Mouse (Mus musculus) limb, embryonic 13.5 days (tissue): ENCODE measurements around the gene Nsf. TPM values are rescaled to one million over a fixed set of nuclear protein-coding genes. Genes with fewer than 3 reads are reported as not detected.

Experiments
- ATAC-seq: fragments of 200-750 bp; cut with Nextera tagmentation; 2 replicates; pipeline ENCODE4 v1.8.0; 2017; ENCODE audit warnings: low read depth, moderate number of reproducible peaks, moderate TSS enrichment; ENCODE audit not compliant: low FRiP score
- H3K27ac ChIP-seq: fragments of 300-500 bp; sonication (generic); 2 replicates; pipeline ENCODE4 v1.5.1; 2015; ENCODE audit warnings: inconsistent platforms, mild to moderate bottlenecking, moderate library complexity
- H3K27me3 ChIP-seq: fragments of 300-500 bp; sonication (generic); 2 replicates; pipeline ENCODE4 v1.6.1; 2015; ENCODE audit warnings: mild to moderate bottlenecking, inconsistent platforms
- H3K36me3 ChIP-seq: fragments of 300-500 bp; sonication (generic); 2 replicates; pipeline ENCODE4 v1.6.1; 2015; ENCODE audit warnings: inconsistent platforms, mild to moderate bottlenecking, moderate library complexity
- H3K4me1 ChIP-seq: fragments of 300-500 bp; sonication (generic); 2 replicates; pipeline ENCODE4 v1.6.1; 2015; ENCODE audit warnings: inconsistent platforms
- H3K4me2 ChIP-seq: fragments of 300-500 bp; sonication (generic); replicated peaks from 2 replicates; pipeline ENCODE4 v1.6.1; 2015; ENCODE audit warnings: inconsistent platforms, mild to moderate bottlenecking, moderate library complexity
- H3K4me3 ChIP-seq: fragments of 300-500 bp; sonication (generic); 2 replicates; pipeline ENCODE4 v1.5.1; 2015; ENCODE audit warnings: moderate library complexity, mild to moderate bottlenecking, inconsistent platforms
- H3K9ac ChIP-seq: fragments of 300-500 bp; sonication (generic); 2 replicates; pipeline ENCODE4 v1.6.1; 2015; ENCODE audit warnings: mild to moderate bottlenecking, inconsistent platforms
- H3K9me3 ChIP-seq: fragments of 300-500 bp; sonication (generic); 2 replicates; pipeline ENCODE4 v1.6.1; 2016; ENCODE audit warnings: inconsistent platforms
- WGBS: fragments of 180-500 bp; shearing (Covaris S2); methylation state at CpG from one replicate; pipeline ENCODE4 v1.1.7; 2015; 5-methylcytosine and 5-hydroxymethylcytosine counted together
- polyA plus RNA-seq: library from polyadenylated mRNA; unstranded; fragments of >200 nt; fragmentation: Nextera tagmentation; extraction: Ambion mirVana; gene quantifications from 2 replicates; pipeline ENCODE4 v1.2.1, GENCODE M21; 2015

The Nsf gene
- polyA plus RNA-seq, 1 experiment from 2014 or later = 51.5 TPM

- 33% methylated on average over 13 of the region's 13 CpGs for WGBS
- H3K36me3 ChIP-seq = peaks cover 9% of the 10 kb centered on the region
- no peak for ATAC-seq
- no peak overlapping the region for H3K27ac ChIP-seq
- H3K4me3 ChIP-seq = no peak overlapping the region
- H3K4me1 ChIP-seq = peaks cover 7% of the 10 kb centered on the region; the same call in 1 of the 2 replicates
- H3K9ac ChIP-seq = 0 out of 2 replicates have a peak overlapping the region, but pooled peaks have one; percentile 0
- no peak overlapping the region for H3K4me2 ChIP-seq
- H3K27me3 ChIP-seq = peaks cover 34% of the 10 kb centered on the region
- H3K9me3 ChIP-seq = no peaks in the 10 kb centered on the region
Measured at GRCm38 (mm10) chr11:103815986-103816385, 137.9 kb downstream of the Nsf start.

- WGBS = 20% methylated on average over 3 of the region's 3 CpGs
- Histone ChIP-seq H3K4me2 (no peak overlapping the region), H3K27ac (no peak overlapping the region), H3K9me3 (no peaks in the 10 kb centered on the region), H3K36me3 (peaks cover 7% of the 10 kb centered on the region; the same call in 1 of the 2 replicates), H3K4me3 (no peak overlapping the region), H3K4me1 (peaks cover 14% of the 10 kb centered on the region), H3K9ac (no peak overlapping the region), H3K27me3 (peaks cover 46% of the 10 kb centered on the region)
- no peak for ATAC-seq
Measured at GRCm38 (mm10) chr11:103814808-103815207, 139.0 kb downstream of the Nsf start.

- no peak overlapping the region for H3K9ac ChIP-seq
- H3K4me2 ChIP-seq = no peak overlapping the region
- H3K4me3 ChIP-seq = no peak overlapping the region
- no peak overlapping the region for H3K27ac ChIP-seq
- ATAC-seq = no peak
- 64% methylated on average over 25 of the region's 25 CpGs for WGBS
- no peaks in the 10 kb centered on the region for H3K9me3 ChIP-seq
- H3K36me3 ChIP-seq = no peaks in the 10 kb centered on the region
- H3K4me1 ChIP-seq = peaks cover 29% of the 10 kb centered on the region
- H3K27me3 ChIP-seq = peaks cover 82% of the 10 kb centered on the region
Measured at GRCm38 (mm10) chr11:103811246-103811645, 142.6 kb downstream of the Nsf start.

- no peak for ATAC-seq
- Histone ChIP-seq H3K27ac (no peak overlapping the region), H3K4me2 (peak overlapping the region; percentile 98), H3K36me3 (no peaks in the 10 kb centered on the region), H3K27me3 (peaks cover 88% of the 10 kb centered on the region), H3K9me3 (no peaks in the 10 kb centered on the region), H3K4me1 (peaks cover 24% of the 10 kb centered on the region), H3K4me3 (peak overlapping the region; percentile 58), H3K9ac (no peak overlapping the region)
- 21% methylated on average over 12 of the region's 12 CpGs for WGBS
Measured at GRCm38 (mm10) chr11:103810631-103811030, 143.2 kb downstream of the Nsf start.

- peaks cover 92% of the 10 kb centered on the region for H3K27me3 ChIP-seq
- peaks cover 22% of the 10 kb centered on the region for H3K4me1 ChIP-seq
- ATAC-seq = 0 out of 2 replicates have a peak, but pooled peaks have one; percentile 28
- H3K27ac ChIP-seq = no peak overlapping the region
- H3K9ac ChIP-seq = peak overlapping the region; percentile 68
- H3K4me2 ChIP-seq = peak overlapping the region; percentile 98
- H3K36me3 ChIP-seq = no peaks in the 10 kb centered on the region
- peaks cover 3% of the 10 kb centered on the region; the same call in 1 of the 2 replicates for H3K9me3 ChIP-seq
- peak overlapping the region; percentile 58 for H3K4me3 ChIP-seq
- 1% methylated on average over 42 of the region's 107 CpGs for WGBS
Measured at GRCm38 (mm10) chr11:103809611-103810598, 144.0 kb downstream of the Nsf start.

GRCm38 (mm10) chr11:103808771-103809610 is 144.9 kb downstream of the Nsf start:
- peak overlapping the region; percentile 58 for H3K4me3 ChIP-seq
- WGBS = 4% methylated on average over 29 of the region's 29 CpGs
- H3K36me3 ChIP-seq = no peaks in the 10 kb centered on the region
- peak overlapping the region; percentile 98 for H3K4me2 ChIP-seq
- peak overlapping the region; percentile 68; the same call in 1 of the 2 replicates for H3K9ac ChIP-seq
- peaks cover 91% of the 10 kb centered on the region for H3K27me3 ChIP-seq
- H3K27ac ChIP-seq = no peak overlapping the region
- H3K9me3 ChIP-seq = peaks cover 3% of the 10 kb centered on the region; the same call in 1 of the 2 replicates
- peaks cover 22% of the 10 kb centered on the region for H3K4me1 ChIP-seq
- no peak for ATAC-seq

- H3K4me3 ChIP-seq = no peak overlapping the region
- peaks cover 3% of the 10 kb centered on the region; the same call in 1 of the 2 replicates for H3K9me3 ChIP-seq
- H3K27me3 ChIP-seq = peaks cover 81% of the 10 kb centered on the region
- no peak for ATAC-seq
- H3K36me3 ChIP-seq = no peaks in the 10 kb centered on the region
- peaks cover 22% of the 10 kb centered on the region for H3K4me1 ChIP-seq
- H3K4me2 ChIP-seq = no peak overlapping the region
- WGBS = 36% methylated on average over 12 of the region's 12 CpGs
- H3K9ac ChIP-seq = no peak overlapping the region
- no peak overlapping the region for H3K27ac ChIP-seq
Measured at GRCm38 (mm10) chr11:103807966-103808365, 145.9 kb downstream of the Nsf start.

- Histone ChIP-seq H3K36me3 (no peaks in the 10 kb centered on the region), H3K9me3 (peaks cover 3% of the 10 kb centered on the region; the same call in 1 of the 2 replicates), H3K9ac (no peak overlapping the region), H3K27me3 (peaks cover 63% of the 10 kb centered on the region), H3K4me2 (no peak overlapping the region), H3K4me3 (no peak overlapping the region), H3K27ac (no peak overlapping the region), H3K4me1 (peaks cover 15% of the 10 kb centered on the region)
- 70% methylated on average over 4 of the region's 4 CpGs for WGBS
- no peak for ATAC-seq
Measured at GRCm38 (mm10) chr11:103804804-103805203, 149.1 kb downstream of the Nsf start.

- peaks cover 56% of the 10 kb centered on the region for H3K27me3 ChIP-seq
- ATAC-seq = no peak
- H3K4me2 ChIP-seq = no peak overlapping the region
- H3K9ac ChIP-seq = no peak overlapping the region
- H3K4me1 ChIP-seq = peaks cover 9% of the 10 kb centered on the region
- no peak overlapping the region for H3K4me3 ChIP-seq
- no peak overlapping the region for H3K27ac ChIP-seq
- 88% methylated on average over 11 of the region's 11 CpGs for WGBS
- H3K9me3 ChIP-seq = peaks cover 3% of the 10 kb centered on the region; the same call in 1 of the 2 replicates
- no peaks in the 10 kb centered on the region for H3K36me3 ChIP-seq
Measured at GRCm38 (mm10) chr11:103804126-103804525, 149.7 kb downstream of the Nsf start.

GRCm38 (mm10) chr11:103801128-103801527 is 152.7 kb downstream of the Nsf start:
- H3K27me3 ChIP-seq = peaks cover 46% of the 10 kb centered on the region
- no peak overlapping the region for H3K9ac ChIP-seq
- H3K4me2 ChIP-seq = no peak overlapping the region
- H3K27ac ChIP-seq = no peak overlapping the region
- H3K36me3 ChIP-seq = no peaks in the 10 kb centered on the region
- peaks cover 3% of the 10 kb centered on the region; the same call in 1 of the 2 replicates for H3K9me3 ChIP-seq
- ATAC-seq = no peak
- H3K4me3 ChIP-seq = no peak overlapping the region
- no peaks in the 10 kb centered on the region for H3K4me1 ChIP-seq
- WGBS = 79% methylated on average over 9 of the region's 9 CpGs

- ATAC-seq = no peak
- no peaks in the 10 kb centered on the region for H3K36me3 ChIP-seq
- no peak overlapping the region for H3K4me3 ChIP-seq
- H3K9ac ChIP-seq = no peak overlapping the region
- no peak overlapping the region for H3K27ac ChIP-seq
- no peak overlapping the region for H3K4me2 ChIP-seq
- H3K27me3 ChIP-seq = peaks cover 45% of the 10 kb centered on the region
- H3K9me3 ChIP-seq = no peaks in the 10 kb centered on the region
- 72% methylated on average over 5 of the region's 5 CpGs for WGBS
- H3K4me1 ChIP-seq = no peaks in the 10 kb centered on the region
Measured at GRCm38 (mm10) chr11:103789951-103790350, 163.9 kb downstream of the Nsf start.
